Mouse (Mus musculus): ENCODE measurements at regions not wholly inside any gene's neighbourhood (a gene's known extent, or its start where the extent isn't known, plus 50 kb on each side); places are given as distances from the start of the nearest gene placed in this dataset.
"Not testable (repeated sequence)": the region's sequence is repeated elsewhere in the genome, so short reads cannot be mapped to it uniquely, and the experiment has no call there.

DNA sequence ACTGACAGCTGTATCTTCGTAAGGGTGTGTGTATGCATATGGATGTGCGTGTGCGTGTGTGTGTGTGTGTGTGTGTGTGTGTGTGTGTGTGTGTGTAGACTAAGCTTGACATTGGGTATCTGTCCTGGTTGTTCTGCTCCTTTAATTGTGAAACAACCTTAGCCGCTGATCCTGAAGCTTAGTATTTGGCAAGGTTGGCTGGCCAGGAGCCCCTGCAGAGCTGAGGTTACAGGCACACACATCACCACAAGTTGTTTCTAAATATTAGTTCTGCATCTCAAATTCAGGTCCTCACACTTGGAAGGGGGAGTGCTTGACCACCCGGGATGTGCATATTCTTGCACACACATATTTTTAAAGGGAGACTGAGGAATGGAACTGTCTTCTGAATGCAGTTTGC, 314.7 kb downstream of the Diras2 start:
- no peak for DNase-seq (ENCODE audit: low spot score)
- intact Hi-C loops (cut with DNase I), result no loop called here

DNA sequence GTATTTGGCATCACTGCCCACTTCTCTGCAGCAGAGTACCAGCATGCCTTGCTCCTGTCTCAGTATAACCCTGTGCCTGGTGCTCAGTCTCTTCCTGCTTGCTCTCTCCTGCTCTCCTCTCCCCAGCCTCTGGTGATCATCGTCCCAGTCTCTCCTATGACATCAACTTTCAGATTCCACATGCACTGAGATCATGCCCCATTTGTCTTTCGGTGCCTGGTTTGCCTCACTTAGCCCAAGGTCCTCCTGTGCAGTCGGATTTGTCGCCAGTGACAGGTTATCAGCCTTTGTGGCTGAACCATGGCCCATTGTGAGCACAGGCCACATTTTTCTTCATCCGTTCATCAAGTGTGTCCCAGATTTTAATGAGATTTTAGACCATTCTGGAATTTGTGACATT, 314.0 kb downstream of the Diras2 start:
- DNase-seq (ENCODE audit: low spot score), result no peak
- intact Hi-C loops (cut with DNase I), result no loop called here

DNA sequence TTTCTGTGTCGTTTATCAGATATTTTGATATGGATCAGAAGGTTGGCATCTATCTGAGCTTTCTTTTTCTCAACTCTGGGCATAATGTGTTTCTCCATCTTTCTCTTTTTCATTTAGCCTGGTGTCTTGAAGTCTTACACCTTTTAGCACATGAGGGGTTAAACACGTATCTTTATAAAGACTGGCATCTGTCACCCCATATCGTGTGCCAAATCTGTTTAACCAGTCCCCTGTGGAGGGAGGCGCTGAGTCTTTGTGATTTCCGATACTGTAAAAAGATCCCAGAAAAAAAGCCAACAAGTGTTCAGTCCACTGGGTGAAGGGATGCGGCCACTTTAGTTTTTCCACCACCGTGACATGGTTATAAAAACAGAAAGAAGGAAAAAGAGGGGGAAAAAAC, 313.3 kb downstream of the Diras2 start:
- no peak for DNase-seq (ENCODE audit: low spot score)

DNA sequence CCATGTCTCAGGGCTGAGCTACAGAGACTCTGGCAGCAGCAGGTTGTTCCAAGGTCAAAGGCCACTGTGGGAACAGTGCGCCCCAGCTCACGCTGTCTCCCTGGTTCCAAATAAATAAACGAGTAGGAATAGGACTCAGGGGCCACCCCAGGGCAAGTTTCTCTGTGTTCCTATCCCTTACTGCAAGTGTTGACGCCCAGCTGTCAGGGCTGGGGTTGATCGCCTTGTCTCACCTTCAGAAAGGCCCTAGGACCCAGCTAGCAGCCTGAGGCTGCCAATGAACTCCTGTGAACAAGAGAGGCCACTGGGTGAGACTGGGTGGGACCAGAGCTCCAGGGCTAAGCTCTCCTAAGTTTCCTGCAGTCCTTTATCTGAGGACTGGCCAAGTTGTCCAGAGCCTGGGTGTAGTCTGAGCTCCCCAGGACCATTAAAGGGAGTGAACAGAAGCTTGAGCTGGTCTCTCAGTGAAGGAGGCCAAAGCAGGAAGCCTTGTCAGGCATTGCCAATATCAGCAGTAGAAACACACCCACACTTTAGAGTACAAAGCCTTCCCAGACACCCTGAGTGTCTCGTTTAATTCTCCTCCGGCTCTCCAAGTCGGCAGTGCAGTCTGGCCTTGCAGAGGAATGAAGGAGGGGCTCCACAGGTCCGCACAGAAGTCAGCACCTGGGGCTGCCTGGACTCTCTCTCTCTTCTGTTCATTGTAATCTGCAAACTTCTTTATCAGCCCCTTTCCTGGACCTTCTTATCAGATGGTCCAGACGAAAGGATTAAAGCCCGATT, 308.6 kb downstream of the Diras2 start:
- intact Hi-C loops (cut with DNase I), result loop anchor here (1.0 kb wide), 1 partner anchor 383 kb away; no protein-coding TSS in a partner anchor
- no peak for DNase-seq (ENCODE audit: low spot score)

More for the DNA sequence above, 313.3 kb downstream of the Diras2 start:
- intact Hi-C loops (cut with DNase I), result no loop called here

DNA sequence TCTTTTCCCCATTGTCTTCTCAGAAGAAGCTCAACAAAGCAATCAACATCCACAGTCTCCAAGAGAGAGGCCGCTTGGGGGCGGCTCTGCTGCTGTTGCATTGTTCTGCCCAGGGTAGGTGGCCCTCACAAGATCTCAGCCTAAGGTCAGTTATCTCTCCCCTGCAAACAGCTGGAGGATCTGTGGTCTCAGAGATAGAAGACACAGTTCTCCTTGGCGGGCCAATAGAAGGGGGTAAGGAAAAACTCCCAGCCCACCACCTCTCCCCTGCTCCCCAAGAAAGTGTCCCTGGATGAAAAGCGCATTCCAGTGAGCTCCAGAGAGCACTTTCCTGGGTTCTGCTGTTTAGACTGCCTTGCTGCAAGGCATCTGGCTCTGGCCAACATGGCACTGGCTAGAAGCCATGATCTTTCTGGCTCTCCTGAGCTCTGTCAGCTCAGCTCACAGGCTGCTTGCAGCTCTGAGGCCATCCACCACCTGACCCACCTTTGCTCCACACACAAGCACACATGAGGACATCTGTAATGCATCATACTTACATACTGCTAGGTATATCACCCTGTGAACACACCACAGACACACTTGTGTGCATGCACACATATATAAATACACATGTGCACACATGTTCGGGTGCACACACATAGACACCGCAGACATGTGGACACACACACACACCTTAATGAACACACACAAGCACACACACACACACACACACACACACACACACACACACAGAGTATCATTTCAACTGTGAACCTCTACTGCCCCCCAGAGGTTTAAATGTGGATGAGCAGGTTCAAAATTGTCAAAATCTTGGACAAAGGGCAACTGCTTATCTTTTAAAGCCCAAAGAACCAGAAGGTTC, 307.7 kb downstream of the Diras2 start:
- intact Hi-C loops (cut with DNase I), result loop anchor here (1.0 kb wide), 1 partner anchor 384 kb away; no protein-coding TSS in a partner anchor
- no peak for DNase-seq (ENCODE audit: low spot score)

DNA sequence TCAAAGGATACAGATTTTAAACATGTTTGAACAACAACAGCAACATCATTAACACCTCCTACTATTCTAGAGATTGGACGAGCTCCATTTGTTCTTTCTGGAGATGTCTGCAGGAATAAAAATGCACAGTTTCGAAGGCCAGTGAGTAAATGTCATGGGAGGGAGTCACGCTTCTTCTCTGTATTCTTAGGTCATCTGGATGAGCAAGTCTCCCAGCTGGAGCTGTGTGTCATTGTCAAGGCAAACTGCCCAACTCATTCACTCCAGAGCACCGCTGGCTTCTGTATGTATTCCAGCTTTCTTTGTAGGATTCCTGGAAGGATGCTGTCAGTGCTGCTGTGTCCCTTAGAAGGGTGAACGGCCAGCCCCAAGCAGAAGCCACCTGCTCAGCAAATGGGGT, 297.1 kb downstream of the Diras2 start:
- intact Hi-C loops (cut with DNase I), result no loop called here

DNA sequence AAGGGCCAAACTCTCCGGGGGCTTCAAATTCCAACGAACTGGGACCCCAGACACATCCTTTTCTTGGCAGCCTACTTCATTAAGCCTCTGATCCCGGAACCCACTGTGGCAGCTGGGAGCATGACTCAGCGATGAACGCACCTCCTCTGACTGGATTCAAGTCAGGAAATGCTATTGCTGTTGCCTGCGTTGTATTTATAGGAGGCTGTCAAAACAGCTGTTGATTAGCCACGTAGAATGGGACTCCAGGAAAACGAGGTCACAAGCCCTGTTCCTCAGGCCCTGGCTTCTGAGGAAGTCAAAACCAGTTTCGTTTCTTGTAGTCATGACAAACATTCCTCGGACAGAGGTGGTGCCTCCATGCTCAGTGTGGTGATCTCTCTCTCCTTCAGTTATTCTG, 295.0 kb downstream of the Diras2 start:
- DNase-seq (ENCODE audit: low spot score), result peak; percentile 17
- intact Hi-C loops (cut with DNase I), result no loop called here

More for the DNA sequence above, 297.1 kb downstream of the Diras2 start:
- peak; percentile 17 for DNase-seq (ENCODE audit: low spot score)

DNA sequence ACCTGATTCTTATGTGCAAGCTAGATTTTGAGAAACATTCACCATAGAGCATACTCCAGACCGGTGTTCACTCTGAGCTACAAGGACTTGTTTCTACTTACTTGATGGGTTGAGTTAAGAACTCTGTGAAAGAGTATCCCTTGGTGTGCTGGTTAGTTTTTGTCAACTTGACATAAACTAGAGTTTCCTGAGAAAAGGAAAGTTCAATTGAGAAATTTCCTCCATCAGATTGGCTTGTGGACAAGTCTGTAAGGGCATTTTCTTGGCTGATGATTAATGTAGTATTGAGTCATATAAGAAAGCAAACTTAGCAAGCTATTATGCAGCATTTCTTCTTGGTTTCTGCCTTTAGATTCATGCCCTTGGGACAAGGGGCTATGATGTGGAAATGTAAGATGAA, 291.5 kb downstream of the Diras2 start:
- intact Hi-C loops (cut with DNase I), result no loop called here
- no peak for DNase-seq (ENCODE audit: low spot score)

DNA sequence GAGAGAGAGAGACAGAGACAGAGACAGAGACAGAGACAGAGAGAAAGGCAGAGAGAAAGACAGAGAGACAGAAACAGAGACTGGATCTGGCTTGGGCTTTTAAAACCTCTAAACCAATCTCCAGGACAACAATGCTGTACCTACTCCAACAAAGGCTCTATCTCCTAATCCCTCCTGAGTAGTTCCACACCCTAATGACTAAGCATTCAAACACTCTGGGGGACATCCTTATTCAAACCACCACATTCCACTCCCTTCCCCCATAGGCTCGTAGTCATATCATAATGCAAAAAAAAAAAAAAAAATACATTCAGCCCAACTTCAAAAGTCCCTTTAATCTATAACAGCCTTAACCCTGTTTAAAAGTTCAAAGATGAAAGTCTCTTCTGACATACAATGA, 289.3 kb downstream of the Diras2 start:
- intact Hi-C loops (cut with DNase I), result no loop called here
- DNase-seq (ENCODE audit: low spot score), result no peak

DNA sequence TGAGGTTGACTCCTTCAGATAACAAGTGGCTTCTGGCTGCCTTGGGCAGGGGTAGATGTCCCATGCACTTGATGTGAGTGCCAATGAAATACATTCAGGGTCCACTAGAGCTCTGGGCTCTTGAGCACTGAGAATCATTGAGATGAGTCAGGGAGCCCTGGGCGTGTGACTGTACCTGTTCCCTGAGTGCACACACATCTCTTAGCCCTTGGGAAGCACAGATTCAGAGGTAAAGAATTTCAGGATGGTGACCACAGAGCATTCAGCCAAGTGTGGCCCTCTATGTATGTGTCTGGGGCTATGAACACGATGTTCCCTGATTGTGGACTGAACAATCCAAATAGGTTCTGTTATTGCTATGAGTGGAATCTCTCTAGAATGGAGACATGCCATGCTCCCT, 281.6 kb downstream of the Diras2 start:
- intact Hi-C loops (cut with DNase I), result no loop called here
- DNase-seq (ENCODE audit: low spot score), result no peak

DNA sequence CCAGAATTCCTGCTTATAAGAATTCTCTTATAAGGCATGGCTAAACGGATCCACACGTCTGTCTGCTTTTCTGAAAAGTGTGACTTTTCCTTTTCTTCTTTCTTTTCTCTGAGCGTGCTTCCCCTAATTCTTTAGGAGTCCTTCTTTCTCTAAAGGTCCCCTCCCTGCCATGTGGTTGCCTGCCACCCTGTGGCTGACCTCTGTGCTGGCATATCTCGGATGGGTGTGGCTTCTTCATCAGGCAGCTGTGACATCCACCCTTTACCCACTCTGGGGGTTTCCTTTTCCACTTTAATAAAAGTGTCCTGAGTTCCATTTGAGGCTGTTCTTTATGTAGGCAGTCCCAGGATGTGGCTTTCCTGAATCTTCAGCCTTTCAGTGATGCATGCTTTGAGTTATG, 280.7 kb downstream of the Diras2 start:
- no peak for DNase-seq (ENCODE audit: low spot score)
- intact Hi-C loops (cut with DNase I), result loop anchor here (5.0 kb wide), 1 partner anchor 282 kb away; the partner anchor contains the start of gene Diras2

DNA sequence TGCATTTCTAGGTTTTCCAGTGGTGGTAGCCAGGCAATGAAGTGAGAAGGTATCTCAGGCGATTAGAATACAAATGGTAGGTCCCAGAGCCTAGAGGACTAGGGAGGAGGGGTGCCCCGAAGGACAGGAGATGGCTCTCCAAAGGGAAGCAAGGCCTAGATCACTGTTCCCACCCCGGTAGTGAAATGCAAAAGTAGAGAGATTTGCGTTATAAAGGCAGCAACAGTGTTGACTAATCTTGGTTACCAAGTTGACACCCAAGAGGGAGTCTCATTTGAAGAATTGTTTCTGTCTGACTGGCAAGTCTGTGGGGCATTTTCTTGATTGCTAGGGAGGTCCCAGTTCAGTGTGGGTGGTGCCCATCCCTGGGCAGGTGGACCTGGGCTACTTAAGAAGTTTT, 278.8 kb downstream of the Diras2 start:
- intact Hi-C loops (cut with DNase I), result loop anchor here (5.0 kb wide), 1 partner anchor 280 kb away; the partner anchor contains the start of gene Diras2
- no peak for DNase-seq (ENCODE audit: low spot score)

DNA sequence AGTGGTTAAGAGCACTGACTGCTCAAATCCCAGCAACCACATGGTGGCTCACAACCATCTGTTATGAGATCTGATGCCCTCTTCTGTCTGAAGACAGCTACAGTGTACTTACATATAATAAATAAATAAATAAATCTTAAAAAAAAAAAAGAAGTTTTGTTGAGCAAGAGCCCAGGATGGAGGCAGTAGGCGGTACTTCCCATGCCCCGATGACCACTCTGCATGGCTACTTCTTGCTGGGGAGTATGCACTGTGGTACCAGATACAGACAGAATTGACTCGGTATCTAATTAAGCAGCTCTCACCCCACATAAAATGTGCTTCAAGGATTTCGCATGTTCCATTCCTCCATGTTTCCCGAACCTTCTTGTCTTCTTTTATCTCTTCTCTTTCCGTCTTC, 278.4 kb downstream of the Diras2 start:
- DNase-seq (ENCODE audit: low spot score), result not testable (repeated sequence)
- intact Hi-C loops (cut with DNase I), result loop anchor here (1.0 to 5.0 kb wide), 2 partner anchors 280 to 375 kb away; partner anchors contain the start of gene Diras2

DNA sequence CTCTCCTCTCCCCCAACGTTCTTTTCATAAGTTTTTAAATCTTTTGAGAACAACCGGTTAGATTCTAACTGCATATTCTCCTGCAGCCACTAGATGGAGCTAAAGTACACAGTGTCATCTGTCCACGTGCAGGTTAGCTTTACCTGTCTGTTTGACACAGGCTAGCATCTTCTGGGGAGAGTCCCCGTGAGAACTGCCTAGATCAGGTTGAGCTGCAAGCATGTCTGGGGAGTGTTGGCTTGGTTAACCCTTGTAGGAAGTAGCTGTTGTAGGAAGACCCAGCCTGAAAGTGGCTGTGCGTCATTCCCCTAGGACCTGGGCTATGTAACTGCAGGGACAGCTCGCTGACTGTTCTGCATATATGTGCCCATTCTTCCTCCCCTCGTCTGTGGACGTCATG, 277.9 kb downstream of the Diras2 start:
- intact Hi-C loops (cut with DNase I), result loop anchor here (1.0 to 5.0 kb wide), 2 partner anchors 279 to 374 kb away; partner anchors contain the start of gene Diras2

DNA sequence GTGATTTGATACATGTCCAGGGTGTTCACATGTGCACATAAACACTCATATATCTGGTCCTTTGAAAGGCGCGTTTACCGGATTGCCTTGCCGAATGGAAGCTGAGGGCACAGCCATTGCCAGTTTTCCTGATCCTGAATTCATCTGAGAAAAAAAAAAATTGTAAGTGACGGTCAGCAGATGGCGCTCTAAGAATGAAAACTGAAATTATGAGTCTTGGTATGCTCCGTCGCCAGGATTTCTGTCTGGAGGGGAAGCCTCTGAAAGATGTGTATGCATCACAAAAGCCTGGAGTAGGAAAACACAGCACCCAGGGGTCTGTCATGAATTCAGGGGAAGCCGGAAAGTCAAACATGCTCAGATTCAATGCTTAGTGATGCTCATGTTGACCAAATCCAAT, 276.9 kb downstream of the Diras2 start:
- intact Hi-C loops (cut with DNase I), result loop anchor here (5.0 kb wide), 1 partner anchor 278 kb away; the partner anchor contains the start of gene Diras2
- DNase-seq (ENCODE audit: low spot score), result no peak

More for the DNA sequence above, 277.9 kb downstream of the Diras2 start:
- no peak for DNase-seq (ENCODE audit: low spot score)

DNA sequence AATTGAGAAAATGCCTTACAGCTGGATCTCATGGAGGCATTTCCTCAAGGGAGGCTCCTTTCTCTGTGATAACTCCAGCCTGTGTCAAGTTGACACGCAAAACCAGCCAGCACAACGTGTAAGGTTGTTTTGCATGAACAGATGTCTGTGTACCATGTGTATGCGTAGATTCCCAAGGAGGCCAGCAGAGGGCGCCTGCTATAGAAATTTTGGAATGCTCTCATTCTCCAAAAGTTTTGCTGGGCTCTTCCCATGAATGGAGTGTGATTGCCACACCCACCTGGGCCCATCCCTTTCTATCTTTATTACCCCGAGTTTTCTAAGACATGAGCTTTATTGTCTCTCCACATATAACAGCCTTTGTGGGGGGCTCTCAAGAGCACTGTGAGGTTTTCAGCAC, 275.4 kb downstream of the Diras2 start:
- DNase-seq (ENCODE audit: low spot score), result no peak
- intact Hi-C loops (cut with DNase I), result no loop called here

DNA sequence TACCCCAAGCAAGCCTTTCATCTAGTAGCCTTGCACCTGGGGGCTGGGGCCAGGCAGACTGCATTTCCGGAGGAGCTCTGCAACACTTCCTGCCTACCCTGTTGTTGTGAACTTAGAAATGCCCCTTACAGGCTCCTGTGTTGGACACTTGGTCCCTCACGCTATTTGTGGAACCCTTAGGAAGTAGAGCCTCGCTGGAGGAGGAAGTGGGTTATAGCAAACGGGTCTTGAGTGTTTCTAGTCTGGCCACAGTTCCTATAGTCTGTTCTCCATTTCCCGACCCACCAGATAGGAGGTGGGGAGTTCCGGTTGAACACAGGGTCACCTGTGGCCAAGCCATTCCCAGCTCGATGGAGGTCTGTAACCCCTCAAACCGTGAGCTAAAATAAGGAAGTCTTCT, 272.7 kb downstream of the Diras2 start:
- intact Hi-C loops (cut with DNase I), result no loop called here
- no peak for DNase-seq (ENCODE audit: low spot score)

DNA sequence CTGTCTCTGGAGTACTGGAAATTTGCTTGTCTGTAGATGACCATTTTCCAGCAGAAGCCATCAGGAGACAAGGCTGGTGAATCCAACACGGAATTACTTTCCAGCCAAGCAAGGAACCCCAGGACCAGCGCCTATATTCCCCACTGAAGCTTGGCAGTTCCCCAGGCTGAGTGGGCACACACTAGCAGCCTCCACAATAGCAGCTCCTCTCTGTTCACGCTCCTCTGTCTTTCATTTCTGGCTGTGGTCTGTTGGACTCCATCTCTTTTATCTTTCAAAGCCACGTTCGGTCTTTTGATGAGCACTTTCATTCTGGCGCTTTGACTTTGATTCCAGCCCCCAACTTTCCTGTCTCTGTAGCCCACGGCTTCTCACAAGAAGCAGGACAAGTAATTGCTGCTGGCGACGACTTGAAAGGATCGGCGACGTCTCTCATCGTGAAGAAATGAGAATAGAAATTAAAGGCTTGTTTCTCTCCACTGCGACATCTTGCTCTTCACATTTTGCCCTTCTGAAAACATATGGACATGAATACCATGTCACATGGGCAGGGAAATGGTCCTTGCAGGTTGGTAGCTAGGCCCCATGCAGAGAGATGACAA, 268.0 kb downstream of the Diras2 start:
- intact Hi-C loops (cut with DNase I), result no loop called here
- DNase-seq (ENCODE audit: low spot score), result no peak

DNA sequence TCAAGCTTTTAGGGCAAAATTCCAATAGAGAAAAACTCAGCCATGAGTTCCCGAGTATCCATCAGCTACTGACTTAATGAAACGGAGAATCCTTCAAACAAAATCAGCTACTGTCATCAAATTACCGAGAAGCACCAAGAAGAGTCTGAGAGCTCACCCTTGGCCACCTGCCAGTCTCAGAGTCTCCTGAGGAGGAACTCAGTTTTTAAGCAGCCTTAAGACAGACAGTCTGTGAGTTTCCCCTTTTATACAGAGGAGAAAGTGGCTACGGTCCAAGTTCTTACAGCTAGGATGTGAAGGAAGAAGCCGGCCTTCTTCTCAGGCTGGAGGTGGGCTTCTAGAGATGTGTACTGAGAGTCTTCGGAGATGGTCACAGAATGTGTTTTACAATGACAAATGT, 262.8 kb downstream of the Diras2 start:
- DNase-seq (ENCODE audit: low spot score), result no peak
- intact Hi-C loops (cut with DNase I), result no loop called here

DNA sequence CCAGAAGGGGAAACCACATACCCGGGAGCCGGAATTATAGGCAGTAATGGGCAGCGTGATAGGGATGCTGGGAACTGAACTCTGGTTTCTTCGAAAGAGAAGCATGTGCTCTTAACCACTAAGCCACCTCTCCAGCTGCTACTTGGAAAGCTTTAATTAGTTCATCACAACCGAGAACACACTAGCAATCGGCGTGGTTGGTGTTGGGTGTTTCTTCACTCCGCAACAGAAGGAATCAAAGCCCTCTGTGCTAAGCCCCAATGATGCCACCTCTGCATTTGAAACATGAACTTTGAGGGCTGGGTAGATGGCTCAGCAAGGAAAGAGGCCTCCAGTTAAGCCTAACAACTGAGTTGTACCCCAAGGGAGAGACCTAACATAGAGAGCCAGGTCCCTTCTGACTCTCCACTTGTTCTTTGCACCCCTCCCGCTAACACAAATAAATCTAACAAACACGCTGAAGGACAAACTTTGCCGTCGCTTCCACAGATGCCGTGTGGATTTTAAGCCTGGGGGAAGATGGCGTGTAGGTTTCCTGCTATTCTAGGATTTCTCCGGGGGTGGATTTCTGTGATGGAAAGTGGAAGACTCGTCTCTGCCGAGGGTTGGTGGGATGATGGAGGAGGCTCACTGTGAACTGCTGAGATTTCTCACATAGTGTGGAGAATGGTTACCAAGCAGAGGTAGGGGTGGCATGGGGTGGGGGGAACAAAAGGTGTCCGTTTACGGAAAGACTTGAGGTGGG, 257.4 kb downstream of the Diras2 start:
- DNase-seq (ENCODE audit: low spot score), result no peak
- intact Hi-C loops (cut with DNase I), result no loop called here
